Mouse (Mus musculus) forebrain, embryonic 12.5 days (tissue): ENCODE results near the gene Ppp4r4. TPM values are rescaled to one million over a fixed set of nuclear protein-coding genes. Genes with fewer than 3 reads are reported as not detected.
"Not testable (repeated sequence)": the region's sequence is repeated elsewhere in the genome, so short reads cannot be mapped to it uniquely, and the experiment has no call there.

Source experiments
- ATAC-seq: fragments of 200-750 bp; cut with Nextera tagmentation; 2 replicates; pipeline ENCODE4 v1.8.0; 2017; ENCODE audit warnings: moderate TSS enrichment; ENCODE audit not compliant: low FRiP score
- H3K27ac ChIP-seq: fragments of 300-500 bp; sonication (generic); 2 replicates; pipeline ENCODE4 v1.5.1; 2016; ENCODE audit warnings: mild to moderate bottlenecking
- H3K27me3 ChIP-seq: fragments of 300-500 bp; sonication (generic); 2 replicates; pipeline ENCODE4 v1.6.1; 2016; ENCODE audit warnings: mild to moderate bottlenecking
- H3K36me3 ChIP-seq: fragments of 300-500 bp; sonication (generic); replicated peaks from 2 replicates; pipeline ENCODE4 v1.6.1; 2016; ENCODE audit warnings: mild to moderate bottlenecking
- H3K4me1 ChIP-seq: fragments of 300-500 bp; sonication (generic); 2 replicates; pipeline ENCODE4 v1.6.1; 2016
- H3K4me2 ChIP-seq: fragments of 300-500 bp; sonication (generic); 2 replicates; pipeline ENCODE4 v1.6.1; 2016; ENCODE audit warnings: mild to moderate bottlenecking, moderate library complexity
- H3K4me3 ChIP-seq: fragments of 300-500 bp; sonication (generic); replicated peaks from 2 replicates; pipeline ENCODE4 v1.5.1; 2016; ENCODE audit warnings: mild to moderate bottlenecking
- H3K9ac ChIP-seq: fragments of 300-500 bp; sonication (generic); 2 replicates; pipeline ENCODE4 v1.6.1; 2016; ENCODE audit warnings: mild to moderate bottlenecking
- H3K9me3 ChIP-seq: fragments of 300-500 bp; sonication (generic); 2 replicates; pipeline ENCODE4 v1.6.1; 2016
- WGBS: fragments of 180-500 bp; shearing (Covaris S2); methylation state at CpG from one replicate; pipeline ENCODE4 v1.1.7; 2016; 5-methylcytosine and 5-hydroxymethylcytosine counted together
- polyA plus RNA-seq: library from polyadenylated mRNA; unstranded; fragments of >200 nt; fragmentation: Nextera tagmentation; extraction: Ambion mirVana; gene quantifications from 2 replicates; pipeline ENCODE4 v1.2.1, GENCODE M21; 2016

The Ppp4r4 gene
- polyA plus RNA-seq, 1 experiment from 2014 or later, result 3.5 TPM

DNA sequence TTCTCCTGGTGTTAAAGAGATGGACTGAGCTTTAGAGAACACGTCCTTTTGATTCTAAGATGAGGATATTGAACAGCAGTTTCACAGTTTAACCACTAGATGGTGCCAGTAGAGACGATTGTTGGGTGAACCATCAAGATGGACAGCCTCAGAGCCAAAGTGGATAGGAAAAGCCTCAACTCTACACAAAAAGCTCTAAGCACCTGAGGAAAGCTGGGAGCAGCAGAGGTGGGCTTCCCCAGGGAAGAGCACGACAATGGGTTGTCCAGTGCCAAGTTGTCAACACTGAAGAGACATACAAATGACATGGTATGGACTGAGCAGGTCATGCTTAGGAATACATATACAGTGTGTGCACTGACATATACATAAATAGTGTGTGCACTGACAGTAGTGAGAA lies 12.1 kb downstream of the Ppp4r4 start:
- H3K9ac ChIP-seq, result no peak overlapping the region
- H3K4me2 ChIP-seq, result no peak overlapping the region
- H3K27ac ChIP-seq, result no peak overlapping the region
- no peak overlapping the region for H3K4me3 ChIP-seq
- 5% methylated on average over 3 of the region's 3 CpGs for WGBS
- no peaks in the 10 kb centered on the region for H3K9me3 ChIP-seq
- H3K36me3 ChIP-seq, result no peaks in the 10 kb centered on the region
- no peaks in the 10 kb centered on the region for H3K4me1 ChIP-seq
- H3K27me3 ChIP-seq, result no peaks in the 10 kb centered on the region
- ATAC-seq, result no peak

DNA sequence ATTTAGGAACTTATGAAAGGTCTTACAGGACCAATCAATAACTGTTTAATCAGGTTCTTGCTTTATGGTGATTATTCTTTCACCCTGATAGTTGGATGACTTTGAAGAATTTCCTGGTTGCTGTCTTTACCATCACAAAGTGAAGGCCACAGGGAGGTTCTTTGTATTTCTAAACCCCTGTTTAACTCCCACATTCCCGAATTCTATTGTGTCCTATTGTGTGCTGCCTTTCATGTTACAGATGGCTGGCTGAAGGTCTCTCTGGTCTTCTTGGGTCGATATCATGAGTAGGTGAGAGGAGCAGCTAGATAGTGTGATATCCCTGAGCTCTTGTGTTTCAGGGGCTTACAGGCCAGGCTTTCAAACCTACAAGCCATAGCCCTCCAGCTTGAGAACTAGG lies 15.4 kb downstream of the Ppp4r4 start:
- no peak overlapping the region for H3K4me3 ChIP-seq
- no peaks in the 10 kb centered on the region for H3K36me3 ChIP-seq
- WGBS, result 30% methylated on average over 2 of the region's 2 CpGs
- H3K9me3 ChIP-seq, result no peaks in the 10 kb centered on the region
- no peaks in the 10 kb centered on the region for H3K27me3 ChIP-seq
- H3K27ac ChIP-seq, result no peak overlapping the region
- ATAC-seq, result no peak
- H3K4me2 ChIP-seq, result no peak overlapping the region
- no peaks in the 10 kb centered on the region for H3K4me1 ChIP-seq
- no peak overlapping the region for H3K9ac ChIP-seq

DNA sequence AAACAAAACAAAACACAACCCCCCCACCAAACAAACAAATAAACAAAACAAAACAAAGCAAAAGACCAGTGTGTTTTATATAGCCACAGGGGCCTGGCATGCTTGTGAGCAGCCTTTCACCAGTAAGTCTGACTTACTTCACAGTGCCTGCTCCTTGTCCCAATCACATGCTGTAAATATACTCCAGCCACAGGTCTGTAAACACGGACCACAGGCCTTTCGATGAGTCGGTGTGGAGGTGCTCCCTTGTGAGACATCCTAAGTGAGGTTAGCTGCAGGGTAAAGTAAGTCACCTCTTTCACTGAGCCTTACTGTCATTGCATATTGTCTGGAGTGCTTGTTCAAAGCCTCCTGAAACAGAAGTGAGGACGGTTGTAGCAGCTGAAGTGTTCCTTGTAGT lies 16.4 kb downstream of the Ppp4r4 start:
- H3K4me2 ChIP-seq, result no peak overlapping the region
- H3K4me3 ChIP-seq, result no peak overlapping the region
- no peaks in the 10 kb centered on the region for H3K27me3 ChIP-seq
- no peaks in the 10 kb centered on the region for H3K36me3 ChIP-seq
- ATAC-seq, result no peak
- no peaks in the 10 kb centered on the region for H3K4me1 ChIP-seq
- no peak overlapping the region for H3K9ac ChIP-seq
- H3K27ac ChIP-seq, result no peak overlapping the region
- 88% methylated on average over 4 of the region's 4 CpGs for WGBS
- H3K9me3 ChIP-seq, result no peaks in the 10 kb centered on the region

DNA sequence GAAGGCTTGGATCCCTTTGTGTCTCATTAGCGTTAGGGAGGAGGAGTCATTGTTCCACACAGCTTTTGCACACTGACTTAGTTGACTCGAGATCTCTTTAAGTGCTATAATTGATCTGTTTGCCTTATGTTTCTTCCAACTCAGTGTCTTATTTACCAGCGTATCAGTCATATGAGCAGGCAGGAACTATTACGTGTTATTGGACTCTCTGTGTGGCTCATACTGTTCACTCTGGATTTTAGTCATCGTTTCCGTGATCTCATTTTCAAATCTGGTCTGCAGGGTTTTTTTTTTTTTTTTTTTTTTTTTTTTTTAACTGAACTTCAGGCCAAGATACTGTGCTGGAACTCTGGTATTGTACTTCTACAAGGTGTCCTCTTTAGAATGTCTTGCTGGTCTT lies 18.0 kb downstream of the Ppp4r4 start:
- no peak overlapping the region for H3K9ac ChIP-seq
- no peaks in the 10 kb centered on the region for H3K36me3 ChIP-seq
- no peaks in the 10 kb centered on the region for H3K9me3 ChIP-seq
- ATAC-seq, result no peak
- no peak overlapping the region for H3K4me3 ChIP-seq
- H3K4me1 ChIP-seq, result no peaks in the 10 kb centered on the region
- H3K27me3 ChIP-seq, result no peaks in the 10 kb centered on the region
- no peak overlapping the region for H3K27ac ChIP-seq
- H3K4me2 ChIP-seq, result no peak overlapping the region
- 72% methylated on average over 6 of the region's 6 CpGs for WGBS

DNA sequence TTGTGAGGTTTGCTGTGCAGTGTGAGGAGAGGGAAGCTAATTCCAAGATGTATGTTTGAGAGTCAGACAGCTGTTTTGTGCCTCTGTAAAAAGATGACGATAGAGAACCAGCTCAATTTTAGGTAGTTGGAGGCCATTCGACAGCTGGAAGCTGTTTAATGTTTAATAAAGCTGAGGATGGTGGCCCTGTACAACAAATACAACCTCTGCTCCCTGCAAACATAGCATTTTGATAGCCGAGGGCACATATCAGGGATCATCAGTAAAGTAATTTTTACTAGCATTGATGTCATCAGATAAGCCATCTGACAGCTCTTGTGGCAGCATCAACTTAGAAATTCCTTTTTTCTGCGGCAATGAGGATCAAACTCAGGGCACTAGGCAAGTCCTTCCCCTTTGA lies 19.3 kb downstream of the Ppp4r4 start:
- no peaks in the 10 kb centered on the region for H3K36me3 ChIP-seq
- no peak overlapping the region for H3K9ac ChIP-seq
- H3K4me3 ChIP-seq, result no peak overlapping the region
- H3K4me2 ChIP-seq, result no peak overlapping the region
- H3K4me1 ChIP-seq, result no peaks in the 10 kb centered on the region
- no peak overlapping the region for H3K27ac ChIP-seq
- ATAC-seq, result no peak
- 87% methylated on average over 4 of the region's 4 CpGs for WGBS
- no peaks in the 10 kb centered on the region for H3K9me3 ChIP-seq
- no peaks in the 10 kb centered on the region for H3K27me3 ChIP-seq

DNA sequence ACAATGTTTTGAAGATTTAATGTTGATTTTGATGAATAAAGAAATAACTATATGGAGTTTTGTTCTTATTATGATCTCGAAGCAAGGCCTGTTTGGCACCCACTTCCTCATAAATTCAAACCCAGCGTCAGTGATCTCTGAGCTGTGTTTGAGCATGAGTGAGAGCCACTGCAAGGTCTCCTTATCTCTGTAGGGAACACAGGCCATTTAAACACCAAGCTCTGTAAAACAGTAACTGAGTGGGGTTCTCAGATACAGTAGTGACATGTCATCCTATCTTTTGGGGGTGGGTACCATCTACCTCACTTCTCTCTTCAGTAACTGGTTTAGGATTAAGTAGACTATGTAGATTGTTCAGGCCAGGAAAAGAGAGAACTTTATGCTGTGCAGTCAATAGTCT lies 20.4 kb downstream of the Ppp4r4 start:
- 91% methylated on average over 2 of the region's 2 CpGs for WGBS
- no peak for ATAC-seq
- Histone ChIP-seq H3K9me3 (no peaks in the 10 kb centered on the region), H3K9ac (no peak overlapping the region), H3K36me3 (no peaks in the 10 kb centered on the region), H3K4me2 (no peak overlapping the region), H3K4me1 (no peaks in the 10 kb centered on the region), H3K4me3 (no peak overlapping the region), H3K27me3 (no peaks in the 10 kb centered on the region), H3K27ac (no peak overlapping the region)

DNA sequence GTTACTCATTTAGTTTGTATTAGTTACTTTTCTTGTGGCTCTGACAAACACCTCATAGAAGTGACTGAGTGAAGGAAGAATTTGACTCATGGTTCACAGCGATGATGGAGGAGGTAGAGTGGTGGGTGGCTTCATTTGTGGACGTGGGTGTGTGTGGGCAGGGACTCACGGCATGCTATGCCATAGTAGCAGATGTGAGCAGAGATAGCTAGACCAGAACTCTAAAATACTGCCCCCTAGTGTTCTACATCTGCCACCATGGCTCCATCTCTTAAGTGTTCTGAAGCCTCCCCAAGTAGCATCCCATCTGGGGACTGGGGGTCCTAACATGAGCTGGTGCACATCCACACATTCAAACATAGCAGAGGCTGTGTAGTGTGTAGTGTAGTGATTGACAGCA lies 21.4 kb downstream of the Ppp4r4 start:
- H3K4me2 ChIP-seq, result no peak overlapping the region
- no peaks in the 10 kb centered on the region for H3K27me3 ChIP-seq
- no peak overlapping the region for H3K4me3 ChIP-seq
- no peak overlapping the region for H3K9ac ChIP-seq
- H3K36me3 ChIP-seq, result no peaks in the 10 kb centered on the region
- no peak for ATAC-seq
- no peaks in the 10 kb centered on the region for H3K9me3 ChIP-seq
- 63% methylated on average over 3 of the region's 3 CpGs for whole genome bisulfite sequencing
- H3K4me1 ChIP-seq, result no peaks in the 10 kb centered on the region
- no peak overlapping the region for H3K27ac ChIP-seq

DNA sequence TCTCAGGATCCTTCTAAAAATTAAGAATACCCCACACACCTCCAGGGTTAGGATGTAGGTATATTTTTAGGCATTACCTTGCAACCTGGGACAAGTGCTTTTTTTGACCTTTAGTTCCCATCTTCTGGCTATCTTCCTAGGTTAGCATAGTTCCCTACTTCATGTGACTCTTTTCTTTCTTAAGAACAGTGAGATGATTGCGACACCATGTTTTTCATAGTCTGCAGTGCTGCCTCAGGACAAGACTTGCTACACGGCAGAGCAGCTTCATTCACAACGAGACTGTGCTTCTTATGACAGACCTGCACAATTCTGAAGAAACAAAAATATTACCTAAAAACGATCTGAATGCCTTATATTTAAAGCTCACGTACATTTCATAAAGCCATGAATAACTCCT lies 24.8 kb downstream of the Ppp4r4 start:
- Histone ChIP-seq H3K4me3 (no peak overlapping the region), H3K9ac (no peak overlapping the region), H3K36me3 (no peaks in the 10 kb centered on the region), H3K4me2 (no peak overlapping the region), H3K27me3 (no peaks in the 10 kb centered on the region), H3K4me1 (no peaks in the 10 kb centered on the region), H3K9me3 (no peaks in the 10 kb centered on the region), H3K27ac (no peak overlapping the region)
- no peak for ATAC-seq
- WGBS, result 92% methylated on average over 5 of the region's 5 CpGs

DNA sequence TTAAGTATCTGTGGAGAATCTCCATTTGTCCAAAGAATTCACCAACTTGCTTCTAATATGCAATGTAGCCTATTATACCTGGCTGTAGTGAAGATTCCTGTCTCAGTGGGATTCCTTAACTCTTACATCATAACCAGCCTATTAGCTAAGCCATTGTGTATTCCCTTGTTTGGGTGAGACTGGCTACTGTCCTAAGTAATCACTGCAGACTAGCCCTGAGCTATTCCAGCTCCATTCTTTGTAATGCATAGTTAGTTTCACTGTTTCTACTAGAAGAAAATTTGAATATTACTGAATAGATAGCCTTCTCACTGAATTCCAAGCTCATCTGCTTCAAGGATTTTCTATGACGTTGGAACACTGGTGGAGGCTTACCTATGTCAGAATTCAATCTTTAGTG lies 32.6 kb downstream of the Ppp4r4 start:
- Histone ChIP-seq H3K27ac (no peak overlapping the region), H3K4me2 (no peak overlapping the region), H3K4me1 (no peaks in the 10 kb centered on the region), H3K9ac (no peak overlapping the region), H3K4me3 (no peak overlapping the region), H3K36me3 (no peaks in the 10 kb centered on the region), H3K27me3 (no peaks in the 10 kb centered on the region), H3K9me3 (no peaks in the 10 kb centered on the region)
- 49% methylated on average over 1 of the region's 1 CpGs for WGBS
- no peak for ATAC-seq

DNA sequence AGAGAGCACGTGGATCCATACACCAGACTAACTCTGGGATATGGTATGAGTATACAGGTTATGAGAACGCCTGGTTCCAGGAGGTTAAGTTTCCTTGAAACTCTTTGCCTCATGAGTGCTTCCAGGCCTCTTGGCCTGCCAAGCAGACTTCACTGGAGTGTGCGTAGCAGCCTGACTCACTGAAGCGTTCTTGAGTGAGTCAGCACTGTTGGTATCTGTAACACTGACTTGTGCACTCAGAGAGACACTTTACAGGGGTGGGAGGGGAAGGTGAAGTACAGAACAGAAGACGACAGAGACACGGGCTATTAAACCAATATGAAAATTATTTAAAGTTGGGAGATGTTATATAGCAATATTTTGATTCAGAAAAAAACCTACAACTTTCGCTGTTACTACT lies 33.1 kb downstream of the Ppp4r4 start:
- Histone ChIP-seq H3K4me3 (no peak overlapping the region), H3K9ac (no peak overlapping the region), H3K4me1 (no peaks in the 10 kb centered on the region), H3K27me3 (no peaks in the 10 kb centered on the region), H3K9me3 (no peaks in the 10 kb centered on the region), H3K4me2 (no peak overlapping the region), H3K27ac (no peak overlapping the region), H3K36me3 (no peaks in the 10 kb centered on the region)
- WGBS, result 83% methylated on average over 7 of the region's 7 CpGs
- ATAC-seq, result no peak

DNA sequence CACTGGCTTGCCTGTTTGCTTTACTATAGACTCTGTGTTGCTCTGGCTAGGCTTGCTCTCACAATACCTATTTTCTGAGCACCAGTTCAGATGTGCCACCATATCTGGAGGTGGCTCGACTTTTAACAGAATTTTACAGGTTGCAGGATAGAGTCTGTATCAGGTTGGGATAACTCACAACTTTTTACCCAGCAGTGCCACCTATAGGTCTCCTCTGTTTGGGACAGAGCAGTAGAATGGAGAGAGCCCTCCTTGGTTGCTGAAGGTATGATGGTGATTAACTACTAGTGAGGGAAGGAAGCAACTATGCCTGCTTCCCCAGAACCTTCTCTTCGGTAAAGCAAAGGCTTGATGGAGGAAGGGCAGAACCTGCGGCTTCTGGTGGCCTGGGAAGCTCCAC lies 35.0 kb downstream of the Ppp4r4 start:
- no peak for ATAC-seq
- no peaks in the 10 kb centered on the region for H3K4me1 ChIP-seq
- H3K9ac ChIP-seq, result no peak overlapping the region
- H3K9me3 ChIP-seq, result no peaks in the 10 kb centered on the region
- 79% methylated on average over 3 of the region's 3 CpGs for WGBS
- H3K27me3 ChIP-seq, result no peaks in the 10 kb centered on the region
- no peak overlapping the region for H3K27ac ChIP-seq
- no peak overlapping the region for H3K4me3 ChIP-seq
- no peak overlapping the region for H3K4me2 ChIP-seq
- no peaks in the 10 kb centered on the region for H3K36me3 ChIP-seq

DNA sequence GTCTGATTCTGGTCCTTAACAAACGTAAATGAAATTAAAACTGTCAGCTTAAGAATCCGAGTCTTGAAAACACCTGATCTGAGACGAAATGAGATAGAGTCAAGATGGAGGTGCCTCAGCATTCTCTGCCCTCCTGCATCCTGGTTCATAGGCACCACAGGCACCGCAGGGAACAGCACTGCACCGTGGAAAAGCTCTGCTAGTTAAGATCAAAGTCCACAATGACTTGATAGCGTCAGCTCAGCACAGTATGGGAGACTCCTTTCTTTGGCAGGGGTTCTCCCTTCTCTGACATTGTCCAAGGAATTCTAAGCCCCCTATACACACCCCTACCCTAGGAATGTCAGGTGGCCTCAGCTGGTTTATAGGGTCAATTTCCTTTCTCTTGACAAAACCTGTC lies 37.6 kb downstream of the Ppp4r4 start:
- Histone ChIP-seq H3K36me3 (no peaks in the 10 kb centered on the region), H3K27ac (no peak overlapping the region), H3K4me2 (no peak overlapping the region), H3K27me3 (no peaks in the 10 kb centered on the region), H3K4me1 (no peaks in the 10 kb centered on the region), H3K9me3 (no peaks in the 10 kb centered on the region), H3K4me3 (no peak overlapping the region), H3K9ac (no peak overlapping the region)
- no peak for ATAC-seq
- WGBS, result 65% methylated on average over 6 of the region's 6 CpGs

DNA sequence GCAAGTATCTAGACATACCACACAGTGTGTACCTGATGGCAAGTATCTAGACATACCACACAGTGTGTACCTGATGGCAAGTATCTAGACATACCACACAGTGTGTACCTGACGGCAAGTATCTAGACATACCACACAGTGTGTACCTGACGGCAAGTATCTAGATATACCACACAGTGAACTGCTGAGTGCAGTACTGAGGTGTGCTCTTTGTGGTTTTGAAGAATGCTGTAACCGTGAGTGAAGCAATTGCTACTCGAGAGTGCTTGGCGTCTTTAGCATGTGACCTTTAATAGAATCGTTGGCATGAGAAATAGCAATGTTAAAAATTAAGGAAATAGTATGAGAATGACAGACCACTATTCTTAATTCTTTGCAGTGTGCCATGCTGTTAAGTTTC lies 46.1 kb downstream of the Ppp4r4 start:
- not testable (repeated sequence) for H3K9me3 ChIP-seq, H3K36me3 ChIP-seq, H3K4me1 ChIP-seq, H3K4me3 ChIP-seq, H3K27me3 ChIP-seq, H3K27ac ChIP-seq, ATAC-seq, H3K4me2 ChIP-seq, H3K9ac ChIP-seq
- WGBS, result 90% methylated on average over 6 of the region's 6 CpGs

DNA sequence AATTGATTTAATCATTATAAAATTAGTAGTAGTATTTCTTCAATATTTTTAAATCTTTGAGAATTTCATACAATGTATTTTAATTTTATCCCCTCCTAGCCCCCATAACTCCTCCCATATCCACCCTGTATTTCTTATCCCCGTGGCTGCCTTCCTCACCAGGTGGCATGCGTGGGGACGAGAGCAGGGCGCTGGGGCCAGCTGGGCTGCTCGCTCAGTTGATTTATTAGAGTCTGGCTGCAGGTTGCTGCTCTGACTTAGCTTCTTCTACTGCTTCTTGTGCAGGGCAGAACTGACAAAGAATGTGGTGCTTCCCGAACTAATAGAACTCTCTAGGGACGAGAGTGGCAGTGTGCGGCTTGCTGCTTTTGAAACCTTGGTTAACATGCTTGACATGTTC lies 51.7 kb downstream of the Ppp4r4 start:
- Histone ChIP-seq H3K4me1 (no peaks in the 10 kb centered on the region), H3K4me3 (no peak overlapping the region), H3K27ac (no peak overlapping the region), H3K27me3 (no peaks in the 10 kb centered on the region), H3K4me2 (no peak overlapping the region), H3K36me3 (no peaks in the 10 kb centered on the region), H3K9ac (no peak overlapping the region), H3K9me3 (no peaks in the 10 kb centered on the region)
- ATAC-seq, result no peak
- WGBS, result 84% methylated on average over 8 of the region's 8 CpGs
